Comparison of ENCODE assay signal across 7 mouse cellular contexts in genomic region chr7:16426129-16426729, GRCm38 (mm10). TPM values are rescaled to one million over a fixed set of nuclear protein-coding genes. Genes with fewer than 3 reads are reported as not detected.
DNase-seq lines count a peak whose midpoint lies in the region; ATAC-seq and TF ChIP-seq lines count a peak whose summit lies in the region.

No protein-coding gene starts in this region.

- peak; percentile 87 for TF ChIP-seq CTCF in kidney, adult 2 months (conservative IDR thresholded peaks at IDR 0.05; ENCODE audit: insufficient read depth, insufficient read length, low read depth, low read length)
- TF ChIP-seq CTCF in midbrain, postnatal 0 days (IDR thresholded peaks at IDR 0.05), result peak; percentile 80

- peak; percentile 73; the same call in 1 of the 2 replicates for ATAC-seq in midbrain, postnatal 0 days (ENCODE audit: low FRiP score)

- peaks cover 7% of the 10 kb centered on the region; the same call in 1 of the 2 replicates for H3K36me3 ChIP-seq in kidney, adult 2 months (ENCODE audit: control insufficient read depth, insufficient read depth, low read length)
- peaks cover 83% of the 10 kb centered on the region for H3K36me3 ChIP-seq in midbrain, postnatal 0 days (ENCODE audit: insufficient read depth, low read length)

- H3K9me3 ChIP-seq in midbrain, postnatal 0 days (ENCODE audit: low read length), result no peaks in the 10 kb centered on the region

- H3K4me2 ChIP-seq in midbrain, postnatal 0 days (ENCODE audit: low read depth, low read length, poor library complexity, severe bottlenecking), result no peak overlapping the region

- no peaks in the 10 kb centered on the region for H3K27me3 ChIP-seq in kidney, adult 2 months (replicated peaks; ENCODE audit: control insufficient read depth, insufficient read depth, low read length)
- no peaks in the 10 kb centered on the region for H3K27me3 ChIP-seq in midbrain, postnatal 0 days (ENCODE audit: insufficient read depth, low read length)

- no peak overlapping the region for H3K4me3 ChIP-seq in kidney, adult 2 months (ENCODE audit: insufficient read depth, low read depth, low read length)
- no peak overlapping the region for H3K4me3 ChIP-seq in midbrain, postnatal 0 days (ENCODE audit: low read depth, low read length)

- H3K4me1 ChIP-seq in kidney, adult 2 months (ENCODE audit: control insufficient read depth, insufficient read depth, low read length), result peaks cover 7% of the 10 kb centered on the region; the same call in 1 of the 2 replicates
- no peaks in the 10 kb centered on the region for H3K4me1 ChIP-seq in midbrain, postnatal 0 days (ENCODE audit: insufficient read depth, low read length)

- TF ChIP-seq POLR2A in kidney, adult 2 months (IDR thresholded peaks at IDR 0.05; ENCODE audit: low read depth, low read length), result no peak

- peak; percentile 86 for DNase-seq in adrenal gland, adult 2 months
- peak; percentile 84 for DNase-seq in embryo, embryonic 10.5 days (ENCODE audit: low spot score)
- DNase-seq in heart, adult 18-20 months, result peak; percentile 86 to 92
- peak; percentile 90 for DNase-seq in kidney, adult 2 months
- peak; percentile 84 for DNase-seq in liver
- peak; percentile 74 for DNase-seq in midbrain, postnatal 0 days (ENCODE audit: low spot score)
- DNase-seq in spleen, postnatal 14 days (ENCODE audit: low spot score in 2 of 2), result peak; percentile 68 to 79

- no peak overlapping the region for H3K9ac ChIP-seq in midbrain, postnatal 0 days (replicated peaks; ENCODE audit: low read length, poor library complexity, severe bottlenecking)

- H3K27ac ChIP-seq in kidney, adult 2 months (ENCODE audit: insufficient read depth, low read depth, low read length), result no peak overlapping the region
- H3K27ac ChIP-seq in midbrain, postnatal 0 days (ENCODE audit: low read depth, low read length), result no peak overlapping the region

- 53% methylated on average over 4 of the region's 4 CpGs for WGBS in kidney, adult 2 months
- 53% methylated on average over 4 of the region's 4 CpGs for WGBS in midbrain, postnatal 0 days

RNA-seq across cellular contexts. Expression of gene Zc3h4, which starts 25.5 kb away (rescaled TPM):
- 10 to 100 TPM; 33.0 to 47.7 TPM for total RNA-seq in adrenal gland, adult 2 months (2021)
- polyA plus RNA-seq in adrenal gland, adult 2 months (2012; rRNA removed), result 40.7 and 48.8 TPM in 2 replicates
- 10 to 100 TPM; 25.4 to 34.5 TPM for total RNA-seq in heart, adult 18-20 months (2021)
- 23.9 and 25.9 TPM in 2 replicates for polyA plus RNA-seq in kidney, adult 2 months (2012; rRNA removed)
- total RNA-seq in midbrain, postnatal 0 days (2014; rRNA removed), result 38.4 and 41.1 TPM in 2 replicates
- polyA plus RNA-seq in midbrain, postnatal 0 days (2015; fragmentation: Nextera tagmentation; extraction: Ambion mirVana), result 9.2 and 9.7 TPM in 2 replicates

RNA-seq across cellular contexts. Expression of gene Tmem160, which starts 26.4 kb away (rescaled TPM):
- 10 to 100 TPM; 31.1 to 76.6 TPM for total RNA-seq in adrenal gland, adult 2 months (2021)
- polyA plus RNA-seq in adrenal gland, adult 2 months (2012; rRNA removed), result 409 and 528 TPM in 2 replicates
- 100 to 1,000 TPM in 1 of 2 experiments, 10 to 100 TPM in 1; 87.4 to 101 TPM for total RNA-seq in heart, adult 18-20 months (2021)
- polyA plus RNA-seq in kidney, adult 2 months (2012; rRNA removed), result 112 and 125 TPM in 2 replicates
- 43.1 and 55.6 TPM in 2 replicates for total RNA-seq in midbrain, postnatal 0 days (2014; rRNA removed)
- 105 and 108 TPM in 2 replicates for polyA plus RNA-seq in midbrain, postnatal 0 days (2015; fragmentation: Nextera tagmentation; extraction: Ambion mirVana)

RNA-seq across cellular contexts. Expression of gene Sae1, which starts 38.6 kb away (rescaled TPM):
- total RNA-seq in adrenal gland, adult 2 months (2021), result 10 to 100 TPM; 61.0 to 72.0 TPM
- polyA plus RNA-seq in adrenal gland, adult 2 months (2012; rRNA removed), result 7.9 and 8.9 TPM in 2 replicates
- 10 to 100 TPM; 37.3 to 40.6 TPM for total RNA-seq in heart, adult 18-20 months (2021)
- 23.0 and 29.2 TPM in 2 replicates for polyA plus RNA-seq in kidney, adult 2 months (2012; rRNA removed)
- total RNA-seq in midbrain, postnatal 0 days (2014; rRNA removed), result 84.6 and 98.2 TPM in 2 replicates
- 195 and 199 TPM in 2 replicates for polyA plus RNA-seq in midbrain, postnatal 0 days (2015; fragmentation: Nextera tagmentation; extraction: Ambion mirVana)

RNA-seq across cellular contexts. Expression of gene Npas1, which starts 51.3 kb away (rescaled TPM):
- not detected for total RNA-seq in adrenal gland, adult 2 months (2021)
- not detected in 2 replicates for polyA plus RNA-seq in adrenal gland, adult 2 months (2012; rRNA removed)
- not detected for total RNA-seq in heart, adult 18-20 months (2021)
- polyA plus RNA-seq in kidney, adult 2 months (2012; rRNA removed), result not detected in 2 replicates
- total RNA-seq in midbrain, postnatal 0 days (2014; rRNA removed), result 9.4 and 11.1 TPM in 2 replicates
- polyA plus RNA-seq in midbrain, postnatal 0 days (2015; fragmentation: Nextera tagmentation; extraction: Ambion mirVana), result 9.5 and 12.3 TPM in 2 replicates
